Mouse (Mus musculus) retina, adult 2 months (tissue): ENCODE results near the gene Pdcd4.
"Not testable (repeated sequence)": the region's sequence is repeated elsewhere in the genome, so short reads cannot be mapped to it uniquely, and the experiment has no call there.

Experiments
- DNase-seq: peaks from one replicate; pipeline ENCODE4 v3.0.0-alpha.2; 2012; ENCODE audit warnings: low read depth, low spot score

Gene Pdcd4

DNA sequence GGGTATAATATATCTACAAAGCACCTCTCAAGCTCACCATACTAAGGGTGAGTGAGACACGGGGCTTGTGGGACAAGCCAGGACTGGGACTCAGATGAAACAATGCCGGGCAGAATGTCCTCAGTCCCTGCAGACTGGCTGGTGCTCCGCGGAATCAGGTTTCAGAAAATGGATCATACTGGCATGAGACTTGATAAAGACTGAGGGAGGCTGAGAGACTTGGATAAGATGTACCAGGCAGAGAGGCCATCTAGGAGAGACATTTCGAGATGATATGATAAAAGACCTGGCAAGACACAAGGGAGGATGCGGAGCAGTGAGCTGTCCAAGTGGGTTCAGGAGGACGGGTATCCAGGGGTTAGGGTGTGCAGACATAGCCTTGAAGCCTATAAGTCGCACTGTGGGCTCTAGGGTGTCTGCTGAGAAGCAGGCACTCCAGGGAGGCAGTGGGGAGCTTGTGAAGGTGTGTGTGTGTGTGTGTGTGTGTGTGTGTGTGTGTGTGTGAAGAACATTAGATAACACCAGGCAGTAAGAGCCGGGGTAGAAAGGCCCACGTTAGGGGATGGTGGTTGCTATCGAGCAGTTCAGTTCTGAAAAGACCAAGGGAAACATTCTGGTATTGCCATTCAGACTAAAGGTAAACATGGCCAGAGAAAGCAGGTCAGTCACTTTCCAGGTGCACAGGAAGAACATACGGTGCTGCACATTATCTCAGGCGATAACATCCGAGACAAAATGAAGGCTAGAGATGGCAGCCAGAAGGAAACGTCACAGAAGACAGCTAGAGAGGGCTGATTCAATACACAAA, 10.1 kb downstream of the Pdcd4 start:
- DNase-seq = no peak

DNA sequence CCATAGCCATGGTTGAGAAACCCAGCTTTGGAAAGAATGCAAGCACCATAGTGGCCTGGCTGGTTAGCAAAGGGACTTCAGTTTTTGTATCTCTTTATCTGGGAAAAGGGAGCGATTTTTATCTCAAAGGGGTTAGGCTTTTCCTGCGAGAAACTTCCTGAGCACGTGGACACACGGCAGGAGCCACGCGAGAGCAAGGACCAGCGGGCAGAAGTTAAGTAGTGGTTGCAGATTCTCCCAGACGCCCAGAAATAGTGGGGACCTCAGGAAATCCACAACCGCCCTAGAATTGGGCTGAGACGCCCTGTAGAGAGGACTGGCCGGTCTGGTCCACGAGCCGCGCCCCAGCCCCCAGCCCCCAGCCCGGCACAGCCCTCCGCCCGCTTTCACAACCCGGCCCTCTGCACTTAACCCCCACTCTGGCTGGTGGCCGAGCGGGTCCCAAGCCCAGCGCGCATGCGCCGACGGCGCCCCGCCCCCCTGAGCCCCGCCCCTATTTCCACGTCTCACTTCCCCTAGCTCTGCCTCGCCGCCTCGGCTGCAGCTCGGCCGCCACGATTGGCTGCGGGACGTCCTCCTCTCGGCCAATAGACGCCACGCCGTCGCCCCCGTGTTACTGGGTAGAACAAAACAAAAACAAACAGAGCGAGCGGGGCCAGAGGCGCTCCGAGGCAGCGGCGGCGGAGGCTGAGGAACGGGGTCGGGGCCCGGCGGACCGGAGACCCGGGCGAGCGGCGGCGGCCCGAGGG, 10.9 kb downstream of the Pdcd4 start:
- DNase-seq = peak; percentile 89

DNA sequence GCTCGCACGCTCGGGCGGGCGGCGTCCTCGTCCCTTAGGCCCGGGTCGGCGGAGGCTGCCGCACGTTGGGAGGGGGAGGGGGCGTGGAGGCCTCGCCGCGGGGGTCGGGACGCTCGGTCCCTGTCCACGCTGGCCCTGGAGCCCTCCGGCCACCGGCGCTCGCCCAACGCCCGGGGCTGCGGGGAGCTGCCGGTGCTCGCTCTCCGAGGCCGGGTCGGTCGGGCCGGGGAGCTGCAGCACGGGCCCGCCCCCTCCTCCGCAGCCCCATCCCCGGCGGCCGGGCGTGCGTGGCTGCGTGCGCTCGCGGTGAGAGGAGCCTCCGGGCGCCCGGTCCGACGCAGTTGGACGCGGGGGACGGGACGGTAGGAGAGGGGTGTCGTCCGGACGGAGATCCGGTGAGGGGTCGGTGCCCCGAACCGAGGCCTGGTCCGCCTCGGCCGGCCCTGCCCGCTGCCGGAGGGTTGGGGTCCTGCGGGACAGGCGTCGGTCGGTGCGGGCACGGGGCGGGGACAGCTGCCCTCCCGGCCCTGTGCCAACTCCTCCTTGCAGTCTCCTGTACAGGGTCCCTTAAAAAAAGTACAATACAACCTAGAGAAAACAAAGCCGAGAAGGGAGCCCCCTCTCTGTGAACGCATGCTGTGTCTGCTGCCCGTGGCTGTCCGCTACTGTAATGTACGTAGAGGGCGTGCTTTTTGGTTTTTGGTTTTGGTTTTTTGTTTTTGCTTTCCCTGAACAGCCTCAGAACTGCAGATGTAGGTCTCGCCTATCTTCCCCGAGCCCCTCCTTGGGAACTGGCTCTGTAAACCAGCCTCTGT, 11.7 kb downstream of the Pdcd4 start:
- DNase-seq = no peak

DNA sequence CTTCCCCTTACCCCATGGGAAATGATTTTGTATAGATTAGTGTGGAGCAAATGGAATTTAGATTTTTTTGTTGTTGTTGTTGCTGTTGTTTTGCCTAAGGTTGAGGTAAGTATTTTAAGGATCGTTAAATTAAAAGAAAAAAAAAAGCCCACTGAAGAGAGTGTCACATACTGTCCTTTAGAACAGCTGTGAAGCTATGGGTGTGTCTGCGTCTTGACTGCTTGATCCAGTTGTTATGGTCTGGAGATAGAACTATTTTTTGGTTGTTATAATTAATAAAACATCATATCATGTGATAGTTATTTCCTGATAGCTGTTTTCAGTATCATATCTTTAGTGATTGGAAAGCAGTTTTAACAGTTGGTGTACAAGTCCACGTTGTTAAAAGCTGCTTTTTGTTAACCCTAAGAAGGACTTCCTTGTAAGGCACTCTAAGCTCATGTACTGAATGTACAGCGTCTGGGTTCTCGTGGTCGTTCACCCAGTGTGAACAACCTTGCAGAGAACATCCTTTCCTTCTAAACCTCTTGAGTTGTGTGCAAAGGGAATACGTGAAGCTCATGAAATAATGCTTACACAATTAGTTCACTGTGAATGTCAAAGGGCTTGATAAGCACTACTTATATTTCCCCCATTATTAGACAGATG, 12.9 kb downstream of the Pdcd4 start:
- no peak for DNase-seq

DNA sequence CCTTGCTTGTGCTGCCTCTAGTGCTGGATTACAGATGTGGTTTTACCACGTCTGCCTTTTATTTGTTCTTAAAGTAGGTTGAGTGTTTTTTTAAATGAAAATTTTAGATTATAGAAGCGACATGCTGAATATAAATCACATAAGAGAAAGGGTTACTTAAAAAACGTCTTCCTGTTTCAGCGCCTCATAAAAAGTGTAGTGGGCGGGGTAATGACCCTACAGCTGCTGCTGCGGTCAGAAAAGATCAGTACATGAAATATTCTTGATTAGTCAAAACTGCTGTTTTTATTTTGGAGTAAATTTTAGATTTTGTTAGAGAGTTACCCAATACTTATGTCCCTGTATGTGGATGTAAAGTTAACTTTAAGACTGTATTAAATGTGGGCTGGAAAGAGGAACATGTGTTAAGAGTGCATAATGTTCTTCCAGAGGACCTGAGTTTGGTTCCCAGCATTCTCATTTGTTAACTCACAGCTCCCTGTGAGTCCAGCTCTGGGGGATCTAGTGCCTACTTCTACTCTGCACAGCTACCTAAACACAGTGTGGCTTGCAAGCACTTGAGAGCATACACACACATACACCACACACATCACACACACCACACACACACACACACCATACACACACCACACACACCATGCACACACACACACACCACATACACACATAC, 14.1 kb downstream of the Pdcd4 start:
- no peak for DNase-seq

DNA sequence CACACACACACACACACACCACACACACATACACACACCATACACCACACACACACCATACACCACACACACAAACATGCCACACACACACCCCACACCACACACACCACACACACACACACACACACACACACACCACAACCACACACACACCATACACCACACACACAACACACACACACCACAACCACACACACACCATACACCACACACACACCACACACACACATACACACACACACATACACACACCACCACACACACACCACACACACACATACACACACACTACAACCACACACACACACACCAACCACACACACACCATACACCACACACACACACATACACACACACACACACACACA, 14.7 kb downstream of the Pdcd4 start:
- DNase-seq = not testable (repeated sequence)

DNA sequence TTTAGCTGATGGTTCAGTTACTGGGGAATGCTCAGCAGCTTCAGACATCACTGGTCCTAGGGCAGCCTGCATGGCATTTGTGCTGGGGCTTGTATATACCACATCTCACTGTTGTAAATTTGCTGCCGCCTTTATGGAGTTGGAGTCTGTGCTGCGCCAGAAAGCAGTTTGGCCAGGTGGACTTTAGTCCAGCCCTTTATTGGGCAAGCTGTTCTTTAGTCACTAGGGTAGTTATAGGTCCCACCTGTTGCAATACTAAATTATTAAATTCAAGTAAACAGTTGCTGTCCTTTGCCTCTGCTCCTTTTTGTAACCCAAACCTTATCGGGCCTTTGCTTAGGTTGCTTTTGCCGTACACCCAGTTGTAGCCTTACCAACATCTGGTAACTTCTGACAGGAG, 22.9 kb downstream of the Pdcd4 start:
- no peak for DNase-seq

DNA sequence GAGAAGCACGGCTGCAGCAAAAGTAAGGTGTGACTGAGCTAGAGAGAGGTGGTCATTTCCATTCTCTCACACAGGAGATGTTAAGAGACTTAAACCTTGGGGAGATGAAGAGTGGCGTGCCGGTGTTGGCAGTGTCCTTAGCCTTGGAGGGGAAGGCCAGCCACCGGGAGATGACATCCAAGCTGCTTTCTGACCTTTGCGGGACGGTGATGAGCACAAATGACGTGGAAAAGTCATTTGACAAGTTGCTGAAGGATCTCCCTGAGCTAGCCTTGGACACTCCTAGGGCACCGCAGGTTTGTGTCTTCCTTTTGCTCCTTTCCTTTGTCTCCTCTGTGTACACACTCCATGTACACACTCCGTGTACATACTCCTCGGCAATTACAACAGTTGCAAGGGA, 27.5 kb downstream of the Pdcd4 start:
- DNase-seq = no peak

DNA sequence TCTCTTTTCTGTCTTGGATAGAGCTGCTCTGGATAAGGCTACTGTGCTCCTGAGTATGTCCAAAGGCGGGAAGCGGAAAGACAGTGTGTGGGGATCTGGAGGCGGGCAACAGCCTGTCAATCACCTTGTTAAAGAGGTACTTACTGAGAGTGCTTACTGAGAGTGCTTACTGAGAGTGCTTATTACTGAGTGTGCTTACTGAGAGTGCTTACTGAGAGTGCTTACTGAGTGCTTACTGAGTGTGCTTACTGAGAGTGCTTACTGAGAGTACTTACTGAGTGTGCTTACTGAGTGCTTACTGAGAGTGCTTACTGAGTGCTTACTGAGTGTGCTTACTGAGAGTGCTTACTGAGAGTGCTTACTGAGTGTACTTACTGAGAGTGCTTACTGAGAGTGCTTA, 30.0 kb downstream of the Pdcd4 start:
- DNase-seq = not testable (repeated sequence)

DNA sequence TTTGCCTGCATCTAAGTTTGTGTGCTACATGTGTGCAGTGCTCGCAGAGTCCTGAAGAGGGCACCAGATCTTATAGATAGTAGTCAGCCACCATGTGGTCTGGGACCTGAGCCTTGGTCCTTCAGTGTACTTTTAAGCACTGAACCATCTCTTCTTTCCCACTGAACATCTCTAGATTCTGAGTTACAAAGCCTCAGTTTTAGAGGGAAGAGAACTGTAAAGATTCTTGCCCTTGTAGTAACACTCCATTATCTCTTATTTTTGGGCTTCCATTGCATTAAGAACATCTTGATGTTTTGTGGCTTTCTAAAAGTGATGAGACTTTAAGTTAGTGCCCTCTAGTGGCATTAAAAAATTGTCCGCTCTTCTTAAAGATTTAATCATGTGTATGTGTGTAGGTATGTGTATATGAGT, 33.3 kb downstream of the Pdcd4 start:
- DNase-seq = no peak

DNA sequence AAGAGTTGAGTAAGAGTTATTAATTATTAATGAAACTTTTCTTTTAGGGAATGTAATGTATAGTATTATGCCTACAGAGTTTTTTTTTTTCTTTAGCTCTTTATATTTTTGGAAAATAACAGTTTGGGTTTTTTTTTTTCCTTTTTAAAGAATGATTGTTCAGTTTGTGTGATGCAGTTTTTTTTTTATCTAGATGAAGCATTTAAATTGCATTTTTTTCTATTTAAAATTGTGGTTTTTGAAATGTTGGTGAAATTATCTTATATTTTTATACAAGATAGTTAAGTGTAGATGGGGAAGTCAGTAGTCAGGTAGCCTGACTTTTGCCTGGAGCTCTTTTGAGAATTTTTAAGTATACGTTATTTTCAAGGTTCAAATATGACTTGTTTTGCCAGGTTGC, 34.7 kb downstream of the Pdcd4 start:
- no peak for DNase-seq

DNA sequence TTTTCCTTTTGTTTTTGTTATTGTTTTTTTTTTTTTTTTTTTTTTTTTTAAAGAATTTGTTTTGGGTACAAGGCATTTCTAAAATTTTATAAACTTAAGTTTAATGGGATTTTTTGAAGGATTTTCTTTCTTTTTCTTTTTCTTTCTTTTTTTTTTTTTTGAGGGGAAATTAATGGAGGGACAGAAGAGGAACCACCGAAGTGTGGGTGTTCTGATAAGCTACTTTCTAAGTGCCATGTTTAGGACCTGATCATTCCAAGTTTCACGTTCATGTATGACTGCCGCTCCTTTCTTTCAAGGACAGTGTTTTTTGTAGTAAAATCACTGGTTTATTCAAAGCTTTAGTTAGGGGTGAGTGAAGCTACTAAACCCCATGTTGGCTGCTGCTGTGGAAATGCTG, 37.2 kb downstream of the Pdcd4 start:
- DNase-seq = no peak

DNA sequence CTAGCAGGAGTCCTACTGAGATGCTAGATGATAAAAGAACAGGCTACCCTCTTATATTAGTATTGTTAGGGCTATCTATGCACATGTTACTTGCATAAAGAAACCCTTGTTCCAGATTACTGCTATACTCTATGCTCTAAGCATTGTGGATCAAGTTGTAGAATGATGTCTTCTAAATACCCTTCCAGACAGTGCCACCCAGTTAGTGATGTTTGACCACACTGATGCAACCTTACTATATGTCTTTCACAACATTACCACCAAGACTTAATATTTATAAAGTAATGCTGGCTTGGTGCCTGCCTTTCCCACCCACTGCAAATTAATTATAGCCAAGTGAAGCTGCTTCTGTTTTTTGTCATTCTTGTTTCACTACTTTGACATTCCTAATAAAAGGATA, 41.0 kb downstream of the Pdcd4 start:
- no peak for DNase-seq

DNA sequence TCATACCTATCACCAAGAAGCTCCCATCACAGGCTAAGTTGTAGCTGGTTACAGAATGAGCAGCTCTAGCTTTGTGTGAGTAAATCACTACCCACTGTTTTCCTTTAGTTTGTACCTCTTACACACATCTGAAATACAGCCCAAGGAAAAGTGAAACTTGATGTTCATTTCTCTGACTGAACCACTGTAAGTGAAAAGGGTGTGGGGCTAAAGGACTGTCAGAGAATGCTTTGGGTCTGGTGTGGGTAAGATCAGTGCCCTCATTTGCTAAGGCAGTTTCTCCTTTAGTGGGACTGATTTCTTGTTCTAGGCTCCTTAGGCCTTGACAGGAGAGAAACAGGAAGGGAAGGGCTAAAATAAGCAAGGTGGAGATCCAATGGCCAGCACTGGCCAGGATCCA, 42.0 kb downstream of the Pdcd4 start:
- DNase-seq = no peak

DNA sequence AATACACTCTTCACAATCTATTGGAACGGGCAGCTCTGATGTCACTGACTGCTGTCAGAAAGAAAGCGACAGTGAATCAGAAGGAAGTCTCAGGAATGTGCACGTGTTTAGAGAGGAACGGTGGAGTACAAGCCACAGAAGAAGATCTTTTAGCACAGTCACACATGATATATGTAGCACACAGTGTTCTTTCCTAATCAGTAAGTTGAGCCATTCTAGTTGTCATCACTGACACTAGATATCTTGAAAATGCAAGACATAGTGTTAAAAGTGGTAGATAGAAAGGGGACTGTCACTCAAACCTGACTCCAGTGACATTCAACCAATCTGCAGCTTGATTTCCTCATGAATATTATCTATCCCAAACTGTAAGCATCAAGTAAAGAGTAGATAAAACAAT, 47.4 kb downstream of the Pdcd4 start:
- DNase-seq = no peak

DNA sequence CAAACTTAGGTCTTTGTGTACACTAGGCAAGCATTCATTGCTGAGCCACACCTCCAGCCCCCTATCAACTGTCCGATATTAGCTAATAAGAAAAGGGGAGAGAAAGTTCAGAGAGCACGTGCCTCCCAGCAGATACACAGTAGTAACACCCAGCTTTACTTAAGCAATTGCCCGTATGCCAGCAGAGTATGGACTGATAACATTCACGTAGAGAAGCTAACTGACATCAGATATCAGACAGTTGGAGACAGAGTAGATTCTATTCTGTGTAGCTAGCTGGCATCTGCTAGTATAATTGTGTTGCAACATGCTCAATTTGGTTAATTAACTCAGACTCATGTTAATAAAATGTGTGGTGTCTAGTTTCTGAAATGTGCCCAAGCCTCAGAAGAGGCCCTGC, 49.1 kb downstream of the Pdcd4 start:
- DNase-seq = no peak

DNA sequence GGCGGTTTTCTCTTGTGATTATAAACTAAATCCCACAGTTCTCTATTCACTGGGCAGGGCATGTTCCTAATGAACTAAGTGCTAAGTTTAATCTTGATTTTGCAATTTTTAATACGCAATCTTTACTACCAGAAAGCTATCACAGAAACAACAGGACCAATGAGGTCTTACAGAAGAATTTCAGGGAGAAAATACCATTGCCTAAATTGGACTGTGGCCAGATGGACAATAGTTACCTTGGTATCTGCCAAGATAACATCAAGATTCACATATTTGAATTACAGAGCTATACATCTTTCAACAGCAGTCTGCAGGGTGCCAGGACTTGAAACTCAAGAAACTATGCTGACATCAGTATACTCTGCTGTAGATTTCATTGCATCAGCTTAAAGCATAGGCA, 50.3 kb downstream of the Pdcd4 start:
- no peak for DNase-seq

DNA sequence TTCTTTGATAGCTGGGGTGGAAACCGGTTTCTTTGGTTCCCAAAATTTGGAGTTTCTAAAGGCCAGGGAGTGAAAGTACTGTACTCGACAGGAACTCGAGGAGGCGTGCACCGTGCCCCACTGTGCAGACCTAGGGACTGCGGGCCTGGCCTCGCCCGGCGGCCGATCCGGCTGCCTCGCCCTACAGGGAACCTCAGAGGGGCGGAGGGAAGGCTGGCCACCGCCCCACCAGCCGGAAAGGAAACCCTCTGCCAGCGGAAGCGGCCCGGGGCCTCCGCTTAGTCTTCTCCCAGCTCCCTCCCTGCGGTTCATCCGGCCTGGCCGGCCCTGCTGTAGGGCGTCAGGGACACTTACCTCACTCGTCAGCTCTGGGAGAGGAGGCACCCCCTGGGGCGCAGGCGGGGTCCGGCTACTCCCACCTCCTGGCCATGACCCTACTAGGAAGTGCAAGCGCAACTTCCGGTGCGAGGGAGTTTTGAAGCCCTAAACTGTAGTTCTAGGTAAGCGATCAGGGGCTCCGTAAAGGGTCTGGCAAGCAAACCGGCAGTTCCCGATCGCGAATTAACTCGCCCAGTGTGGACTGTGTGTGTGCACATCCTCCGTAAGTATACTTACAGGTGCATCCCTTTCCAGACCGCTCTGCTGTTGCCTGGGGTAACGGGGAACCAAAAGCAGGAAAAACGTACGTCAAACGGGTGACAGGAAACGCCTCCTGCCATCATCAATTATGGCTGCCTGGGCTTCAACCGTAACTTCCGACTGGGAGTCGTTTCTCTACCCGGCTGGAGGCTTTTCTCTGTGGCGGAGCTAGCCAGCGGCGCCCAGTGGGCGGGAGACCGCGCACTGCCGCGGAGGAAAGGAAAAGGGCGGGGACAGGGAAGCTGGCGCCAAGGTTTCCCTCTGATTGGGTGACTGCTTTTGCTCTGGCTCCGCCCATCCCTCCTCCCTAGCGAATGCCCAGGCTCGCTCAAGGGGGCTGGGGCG, 52.1 kb downstream of the Pdcd4 start, which contains the start of the genes Shoc2 and Bbip1:
TSS of gene Shoc2 (plus strand) at position 505 of the 984 bp plus-strand sequence.
TSS of gene Bbip1 (minus strand) at position 826 of the 984 bp plus-strand sequence.
- peak; percentile 99 for DNase-seq

DNA sequence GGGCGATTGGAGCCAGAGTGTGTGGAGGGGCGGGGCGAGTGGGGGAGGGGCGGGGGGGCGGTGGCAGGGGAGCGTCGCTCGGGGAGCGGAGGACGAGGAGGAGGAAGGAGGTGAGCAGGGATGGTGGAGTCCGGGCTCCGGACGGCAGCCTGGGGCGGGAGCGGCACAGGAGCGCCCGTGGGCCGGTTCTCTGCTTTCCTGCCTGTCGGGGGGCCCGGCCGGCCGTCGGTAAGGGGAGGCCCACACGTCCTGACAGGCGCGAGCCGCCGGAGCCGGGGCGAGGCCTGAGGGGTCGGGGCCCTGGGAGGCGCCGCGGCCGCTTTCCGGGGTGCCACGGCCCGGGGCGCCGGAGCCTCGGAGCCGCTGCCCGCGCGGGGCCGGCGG, 52.7 kb downstream of the Pdcd4 start:
- DNase-seq = no peak
